Mouse (Mus musculus) midbrain, embryonic 16.5 days (tissue): Measurements from ENCODE around the gene Fam20b. TPM values are rescaled to one million over a fixed set of nuclear protein-coding genes. Genes with fewer than 3 reads are reported as not detected.
A peak's percentile ranks its signal among the peaks of the same experiment; 100 is the strongest.

Experiments used
- ATAC-seq: fragments of 200-750 bp; cut with Nextera tagmentation; 2 replicates; pipeline ENCODE4 v1.8.0; 2017; ENCODE audit warnings: moderate TSS enrichment
- H3K27ac ChIP-seq: fragments of 300-500 bp; sonication (generic); 2 replicates; pipeline ENCODE4 v1.5.1; 2014; ENCODE audit warnings: mild to moderate bottlenecking, low read length, mixed read lengths
- H3K27me3 ChIP-seq: fragments of 300-500 bp; sonication (generic); 2 replicates; pipeline ENCODE4 v1.6.1; 2014; ENCODE audit warnings: low read depth, low read length, mixed read lengths; ENCODE audit not compliant: control insufficient read depth, insufficient read depth
- H3K36me3 ChIP-seq: fragments of 300-500 bp; sonication (generic); 2 replicates; pipeline ENCODE4 v1.6.1; 2014; ENCODE audit warnings: mild to moderate bottlenecking, low read length, moderate library complexity, mixed read lengths; ENCODE audit not compliant: control insufficient read depth, insufficient read depth
- H3K4me1 ChIP-seq: fragments of 300-500 bp; sonication (generic); 2 replicates; pipeline ENCODE4 v1.6.1; 2014; ENCODE audit warnings: mild to moderate bottlenecking, low read length, mixed read lengths; ENCODE audit not compliant: control insufficient read depth, insufficient read depth
- H3K4me2 ChIP-seq: fragments of 300-500 bp; sonication (generic); 2 replicates; pipeline ENCODE4 v1.6.1; 2014; ENCODE audit warnings: mild to moderate bottlenecking, low read length, mixed read lengths
- H3K4me3 ChIP-seq: fragments of 300-500 bp; sonication (generic); 2 replicates; pipeline ENCODE4 v1.5.1; 2014; ENCODE audit warnings: low read depth, mild to moderate bottlenecking, low read length, moderate library complexity, mixed read lengths
- H3K9ac ChIP-seq: fragments of 300-500 bp; sonication (generic); 2 replicates; pipeline ENCODE4 v1.6.1; 2014; ENCODE audit warnings: low read depth, low read length, mixed read lengths
- H3K9me3 ChIP-seq: fragments of 300-500 bp; sonication (generic); replicated peaks from 2 replicates; pipeline ENCODE4 v1.6.1; 2014; ENCODE audit warnings: mild to moderate bottlenecking, low read length, mixed read lengths; ENCODE audit not compliant: control insufficient read depth, poor library complexity, severe bottlenecking
- WGBS: fragments of 180-500 bp; shearing (Covaris S2); extraction: QIAGEN DNeasy Blood & Tissue Kit; methylation state at CpG from one replicate; pipeline ENCODE4 v1.1.7; 2014; 5-methylcytosine and 5-hydroxymethylcytosine counted together
- polyA plus RNA-seq: library from polyadenylated mRNA; unstranded; fragments of >200 nt; fragmentation: Nextera tagmentation; extraction: Ambion mirVana; gene quantifications from 2 replicates; pipeline ENCODE4 v1.2.1, GENCODE M21; 2015

Gene Fam20b
- polyA plus RNA-seq, 1 experiment from 2014 or later, result 34.4 TPM

DNA sequence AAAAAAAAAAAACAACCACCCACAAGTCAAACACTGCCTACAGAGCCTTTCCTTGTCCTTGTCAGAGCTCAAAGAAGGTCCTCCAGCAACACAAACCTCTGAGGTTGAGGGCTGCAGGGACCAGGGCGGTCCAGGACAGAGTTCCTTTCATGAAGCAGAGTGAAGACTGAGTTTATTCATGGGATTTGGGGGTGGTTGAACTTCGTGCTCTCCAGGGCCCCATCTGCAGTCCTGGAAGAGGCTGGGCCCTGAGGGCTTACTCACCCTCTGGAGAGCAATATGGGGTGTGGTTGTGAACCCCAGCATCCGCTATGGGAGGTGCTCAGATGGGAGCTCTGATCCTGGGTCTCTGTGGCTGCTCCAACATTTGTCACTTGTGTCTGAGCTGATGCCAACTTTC, 15.1 kb upstream of the Fam20b start:
- H3K4me3 ChIP-seq, result no peak overlapping the region
- 89% methylated on average over 3 of the region's 3 CpGs for WGBS
- H3K9ac ChIP-seq, result no peak overlapping the region
- ATAC-seq, result no peak
- H3K9me3 ChIP-seq, result no peaks in the 10 kb centered on the region
- H3K4me1 ChIP-seq, result no peaks in the 10 kb centered on the region
- H3K27me3 ChIP-seq, result no peaks in the 10 kb centered on the region
- no peak overlapping the region for H3K4me2 ChIP-seq
- H3K36me3 ChIP-seq, result no peaks in the 10 kb centered on the region
- H3K27ac ChIP-seq, result no peak overlapping the region

DNA sequence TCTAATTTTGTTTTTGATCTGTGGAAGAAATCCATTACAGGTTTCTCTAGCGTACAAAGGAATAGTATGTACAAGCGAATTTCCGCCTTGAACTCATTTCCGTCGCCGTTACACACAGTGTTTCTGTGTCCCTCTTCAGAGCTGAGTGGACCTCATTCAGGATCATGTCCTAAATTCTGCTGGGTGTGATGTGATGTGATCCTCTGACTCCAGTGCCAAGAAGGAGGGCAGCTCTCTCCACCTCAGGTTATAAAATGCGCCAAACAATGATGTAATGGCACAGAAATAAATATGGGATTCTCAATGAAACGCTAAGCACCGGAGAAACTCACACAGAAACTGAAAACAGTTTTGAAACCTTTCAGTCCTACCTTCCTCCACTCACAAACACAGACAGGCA, 14.7 kb upstream of the Fam20b start:
- Histone ChIP-seq H3K27ac (no peak overlapping the region), H3K4me3 (no peak overlapping the region), H3K4me2 (no peak overlapping the region), H3K9me3 (no peaks in the 10 kb centered on the region), H3K9ac (no peak overlapping the region), H3K4me1 (no peaks in the 10 kb centered on the region), H3K36me3 (no peaks in the 10 kb centered on the region), H3K27me3 (no peaks in the 10 kb centered on the region)
- ATAC-seq, result no peak
- 96% methylated on average over 9 of the region's 9 CpGs for WGBS

DNA sequence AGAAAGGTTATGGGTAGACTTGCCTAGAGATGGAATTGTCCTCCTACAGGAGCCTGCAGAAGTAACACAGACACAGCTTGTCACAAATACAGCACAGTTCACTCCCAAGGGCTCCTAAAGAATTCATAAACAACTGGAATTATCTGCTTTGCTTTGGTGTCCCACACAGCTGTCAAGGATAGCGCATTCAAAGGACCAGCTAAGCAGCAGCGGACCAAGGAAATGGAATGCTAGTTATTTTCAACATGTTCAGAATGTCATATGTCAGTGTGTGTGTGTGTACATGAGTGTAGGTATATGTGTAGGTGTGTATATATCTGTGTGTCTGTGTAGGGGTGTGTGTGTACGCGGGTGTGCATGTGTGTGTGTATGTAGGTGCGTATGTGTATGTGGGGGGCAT, 14.1 kb upstream of the Fam20b start:
- no peak overlapping the region for H3K4me2 ChIP-seq
- ATAC-seq, result no peak
- 88% methylated on average over 5 of the region's 5 CpGs for WGBS
- no peak overlapping the region for H3K27ac ChIP-seq
- no peaks in the 10 kb centered on the region for H3K36me3 ChIP-seq
- no peaks in the 10 kb centered on the region for H3K27me3 ChIP-seq
- H3K9ac ChIP-seq, result no peak overlapping the region
- no peaks in the 10 kb centered on the region for H3K9me3 ChIP-seq
- H3K4me1 ChIP-seq, result no peaks in the 10 kb centered on the region
- no peak overlapping the region for H3K4me3 ChIP-seq

DNA sequence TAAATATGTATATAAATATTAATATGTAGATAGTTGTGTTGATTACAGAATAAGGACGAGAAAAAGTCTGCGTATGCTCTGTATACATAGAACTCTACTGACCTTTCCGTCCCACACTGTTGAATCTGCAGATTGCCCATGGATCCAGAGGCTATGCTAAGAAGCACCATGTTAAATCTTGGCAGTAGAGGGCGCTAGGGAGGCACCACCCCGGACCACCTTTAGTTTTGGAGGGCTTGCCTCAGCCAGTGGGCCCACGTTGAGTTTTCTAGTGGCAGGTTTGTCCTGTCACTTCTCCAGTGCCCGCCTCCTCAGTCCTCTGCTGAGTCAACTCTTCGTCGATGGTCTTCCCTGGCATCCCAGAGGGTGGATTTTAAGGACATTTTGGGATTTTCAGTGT, 11.9 kb upstream of the Fam20b start:
- ATAC-seq, result no peak
- Histone ChIP-seq H3K4me1 (no peaks in the 10 kb centered on the region), H3K9me3 (no peaks in the 10 kb centered on the region), H3K27ac (no peak overlapping the region), H3K27me3 (no peaks in the 10 kb centered on the region), H3K4me2 (no peak overlapping the region), H3K9ac (no peak overlapping the region), H3K36me3 (no peaks in the 10 kb centered on the region), H3K4me3 (no peak overlapping the region)
- WGBS, result 66% methylated on average over 9 of the region's 9 CpGs

DNA sequence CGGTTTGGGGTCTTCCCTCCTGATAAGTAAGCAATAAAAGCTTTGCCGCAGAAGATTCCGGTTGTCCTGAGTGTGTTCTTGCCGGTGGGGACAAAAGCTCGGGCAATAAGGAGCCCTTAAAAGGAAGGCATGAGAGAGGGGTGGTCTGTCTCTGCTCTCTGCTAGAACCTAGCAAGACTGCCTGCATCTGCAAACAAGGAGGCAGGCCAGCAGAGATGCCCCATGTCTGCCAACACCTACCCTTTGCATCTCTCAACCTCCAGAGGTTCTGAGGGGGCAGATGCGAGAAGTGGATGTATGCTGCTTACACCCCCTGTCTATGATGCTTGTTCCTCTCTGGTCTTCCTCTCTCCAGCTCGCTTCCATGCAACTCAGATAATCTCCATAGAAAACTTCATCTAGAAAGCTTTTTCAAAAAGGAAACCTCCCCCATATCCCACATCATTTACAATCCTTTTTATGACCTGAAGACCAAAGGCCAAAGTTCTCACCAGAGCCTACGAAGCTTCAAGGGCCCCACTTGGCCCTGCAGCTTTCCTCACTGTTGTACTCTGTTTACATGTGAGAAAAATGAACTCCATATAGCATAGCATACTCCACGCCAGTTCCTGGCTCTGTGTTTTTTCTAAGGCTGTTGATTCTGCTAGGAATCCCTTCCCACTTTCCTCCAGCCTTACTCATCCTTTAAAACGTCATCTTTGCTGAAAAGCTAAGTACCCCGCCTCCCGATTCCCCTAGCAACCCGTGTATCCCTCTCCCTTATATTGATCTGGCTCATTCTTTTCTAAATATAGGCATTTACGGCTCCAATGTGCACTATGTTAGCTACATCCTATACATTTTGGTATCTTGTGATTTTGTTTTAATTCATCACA, 8.6 kb upstream of the Fam20b start:
- no peaks in the 10 kb centered on the region for H3K36me3 ChIP-seq
- no peaks in the 10 kb centered on the region for H3K9me3 ChIP-seq
- H3K27ac ChIP-seq, result no peak overlapping the region
- no peaks in the 10 kb centered on the region for H3K4me1 ChIP-seq
- no peak overlapping the region for H3K4me2 ChIP-seq
- no peaks in the 10 kb centered on the region for H3K27me3 ChIP-seq
- no peak for ATAC-seq
- H3K9ac ChIP-seq, result no peak overlapping the region
- H3K4me3 ChIP-seq, result no peak overlapping the region
- 86% methylated on average over 13 of the region's 14 CpGs for WGBS

DNA sequence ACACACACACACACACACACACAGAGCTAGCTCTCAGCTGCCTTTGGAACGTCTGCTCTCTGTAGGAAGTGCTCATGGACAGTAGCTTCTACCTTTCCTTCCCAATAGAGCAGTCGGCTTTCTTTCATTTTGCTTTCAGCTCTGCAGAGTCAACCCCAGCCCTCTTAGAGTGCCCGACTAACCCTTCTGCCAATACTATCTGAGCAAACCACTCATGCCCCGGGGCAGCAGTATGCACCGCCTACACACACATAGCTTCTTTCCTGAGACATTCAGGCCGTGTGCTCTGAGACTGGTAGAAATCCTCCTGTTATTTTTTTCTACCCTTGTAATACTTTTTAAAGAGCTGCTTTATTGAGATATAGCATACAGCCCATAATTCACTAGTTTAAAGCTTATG, 3.2 kb upstream of the Fam20b start:
- Histone ChIP-seq H3K4me3 (no peak overlapping the region), H3K27me3 (0 out of 2 replicates have a peak, but pooled peaks cover 3% of the 10 kb centered on the region), H3K4me1 (peaks cover 11% of the 10 kb centered on the region), H3K9me3 (no peaks in the 10 kb centered on the region), H3K36me3 (no peaks in the 10 kb centered on the region), H3K27ac (no peak overlapping the region), H3K9ac (no peak overlapping the region), H3K4me2 (no peak overlapping the region)
- ATAC-seq, result no peak
- 67% methylated on average over 6 of the region's 6 CpGs for WGBS

DNA sequence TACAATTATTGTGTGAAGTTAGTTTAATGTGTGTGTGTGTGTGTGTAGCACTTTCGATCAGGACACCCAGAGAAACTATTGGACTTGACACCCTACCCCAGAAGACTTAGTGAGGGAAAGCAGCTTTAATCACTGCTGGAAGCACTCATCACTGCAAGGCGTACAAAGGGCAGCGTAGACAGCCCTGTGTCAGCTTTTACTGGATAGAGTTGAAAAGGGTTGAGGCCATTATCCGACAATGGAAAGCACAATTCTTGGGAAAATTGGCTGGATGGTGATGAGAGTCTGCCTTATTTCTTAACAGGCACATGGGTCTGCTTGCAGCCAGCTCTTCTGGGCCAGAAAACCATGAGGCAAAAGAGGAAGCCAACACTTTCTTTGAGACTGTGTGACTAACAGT, 1.2 kb upstream of the Fam20b start:
- Histone ChIP-seq H3K4me3 (no peak overlapping the region), H3K36me3 (0 out of 2 replicates have a peak, but pooled peaks cover 3% of the 10 kb centered on the region), H3K27ac (no peak overlapping the region), H3K4me1 (peaks cover 12% of the 10 kb centered on the region), H3K4me2 (peak overlapping the region; percentile 52; the same call in 1 of the 2 replicates), H3K27me3 (0 out of 2 replicates have a peak, but pooled peaks cover 3% of the 10 kb centered on the region), H3K9ac (no peak overlapping the region), H3K9me3 (no peaks in the 10 kb centered on the region)
- 44% methylated on average over 4 of the region's 4 CpGs for WGBS
- ATAC-seq, result no peak

DNA sequence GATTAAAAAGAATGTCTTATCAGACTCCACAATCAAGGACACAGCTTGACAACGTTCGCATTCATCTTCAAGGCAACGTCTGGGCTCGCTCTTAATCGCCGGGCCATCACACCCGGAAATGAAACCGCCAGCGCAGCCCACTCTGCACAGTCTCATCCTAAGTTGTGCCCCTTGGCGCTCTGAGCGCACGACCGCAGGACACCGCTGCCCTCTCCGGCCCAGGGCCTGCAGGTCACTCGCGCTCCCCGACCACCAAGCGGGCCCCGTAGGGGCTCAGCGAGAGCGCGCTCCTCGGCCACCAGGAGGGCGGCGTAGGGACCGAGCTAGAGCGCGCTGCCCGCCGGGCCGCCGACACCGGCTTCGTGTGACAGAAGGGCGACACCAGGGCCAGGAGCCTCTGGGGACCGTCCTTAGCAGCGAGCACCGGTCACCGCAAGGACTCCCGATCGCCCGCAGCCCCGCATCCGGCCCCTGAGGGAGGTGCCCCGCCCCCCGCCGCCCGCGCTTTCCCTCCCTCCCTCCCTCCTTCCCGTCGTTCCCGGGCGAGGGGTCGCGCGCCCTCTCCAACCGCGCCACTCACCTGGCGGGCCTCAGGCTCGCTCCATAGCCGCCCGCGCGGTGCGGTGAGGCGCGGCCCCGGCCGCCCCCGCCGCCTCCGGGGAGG, 468 bp downstream of the Fam20b start:
- Histone ChIP-seq H3K4me2 (peak overlapping the region; percentile 73), H3K9ac (peak overlapping the region; percentile 82), H3K27me3 (0 out of 2 replicates have a peak, but pooled peaks cover 3% of the 10 kb centered on the region), H3K9me3 (no peaks in the 10 kb centered on the region), H3K4me1 (peaks cover 12% of the 10 kb centered on the region), H3K27ac (peak overlapping the region; percentile 95), H3K36me3 (0 out of 2 replicates have a peak, but pooled peaks cover 3% of the 10 kb centered on the region), H3K4me3 (peak overlapping the region; percentile 94)
- WGBS, result under 1% methylated on average over 50 of the region's 73 CpGs
- ATAC-seq, result peak; percentile 86

DNA sequence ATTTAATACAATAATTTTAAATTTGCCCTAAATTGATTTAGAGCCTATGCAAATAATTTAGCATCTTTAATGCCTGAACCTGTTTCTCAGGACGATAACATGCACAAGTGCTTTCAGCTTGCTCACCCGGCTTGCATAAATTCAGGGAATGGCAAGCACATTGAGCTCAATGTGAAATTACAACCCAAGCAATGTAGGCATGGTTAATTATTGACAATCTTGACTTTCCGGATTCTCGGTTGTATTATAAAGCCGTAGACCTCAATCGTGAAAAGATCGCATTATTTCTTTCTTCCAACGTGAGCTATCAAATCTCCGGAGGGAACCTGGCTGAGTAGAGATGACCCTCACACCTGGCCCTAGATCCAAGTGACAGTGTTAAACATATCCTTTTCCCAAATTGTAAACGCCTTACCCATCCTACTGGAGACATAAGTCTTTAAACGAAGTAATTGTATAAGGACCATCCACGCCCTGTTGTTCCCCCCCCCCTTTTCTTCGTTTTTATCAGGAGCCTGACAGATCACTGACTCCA, 1.1 kb downstream of the Fam20b start:
- peak overlapping the region; percentile 95 for H3K27ac ChIP-seq
- H3K36me3 ChIP-seq, result 0 out of 2 replicates have a peak, but pooled peaks cover 3% of the 10 kb centered on the region
- 0 out of 2 replicates have a peak, but pooled peaks cover 3% of the 10 kb centered on the region for H3K27me3 ChIP-seq
- no peaks in the 10 kb centered on the region for H3K9me3 ChIP-seq
- peaks cover 12% of the 10 kb centered on the region for H3K4me1 ChIP-seq
- H3K4me3 ChIP-seq, result peak overlapping the region; percentile 94
- peak overlapping the region; percentile 73 for H3K4me2 ChIP-seq
- peak; percentile 2; the same call in 1 of the 2 replicates for ATAC-seq
- WGBS, result 9% methylated on average over 13 of the region's 13 CpGs
- peak overlapping the region; percentile 82 for H3K9ac ChIP-seq
